Mouse (Mus musculus) heart, adult 9 months (tissue): ENCODE measurements around the gene Olfr1234.

Experiments used
- DNase-seq, 2 experiments: peaks; one replicate each; pipeline ENCODE4 v3.0.0; 2022; ENCODE audit warnings: low spot score in 2 of 2

Gene Olfr1234

DNA sequence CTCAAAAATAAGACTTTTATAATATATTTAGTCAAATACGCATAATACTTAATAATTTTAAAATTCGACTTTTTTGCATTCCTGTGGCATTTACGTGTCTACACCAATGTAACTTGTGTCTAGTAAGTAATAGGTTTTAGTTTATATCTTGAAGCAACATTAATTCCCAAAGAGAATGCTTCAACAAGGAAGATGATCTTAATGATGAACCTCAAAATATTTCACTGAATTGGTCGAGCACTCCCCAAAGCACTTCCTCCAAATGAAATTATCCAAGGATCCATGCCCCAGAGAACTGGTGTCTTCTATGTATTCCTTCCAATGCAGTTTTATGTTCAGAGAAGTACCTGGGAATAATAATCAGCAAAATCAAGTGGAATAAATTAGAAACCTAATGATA, at the start of gene Olfr1234:
Gene Olfr1234, minus strand, starts transcription at position 101 of the 400 bp plus-strand sequence.
- no peak for DNase-seq

DNA sequence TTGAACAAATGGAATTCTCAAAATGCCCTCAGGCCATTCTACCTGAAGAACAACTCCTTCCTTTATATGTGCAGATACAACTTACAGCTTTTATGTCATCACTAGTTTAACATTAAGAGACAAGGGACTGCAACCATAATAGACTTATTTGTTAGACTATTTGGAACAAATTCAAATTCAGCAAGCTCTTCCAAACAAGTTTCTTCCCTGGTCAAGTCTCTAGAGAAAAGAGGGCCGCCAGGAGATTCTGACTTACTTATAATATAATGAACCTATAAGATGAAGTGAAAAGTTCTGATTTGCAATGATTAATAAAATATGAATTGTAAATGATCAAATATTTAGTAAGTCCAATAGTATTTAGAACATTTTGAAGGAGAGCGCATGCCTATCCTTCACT, 44.9 kb upstream of the Olfr1234 start, which contains the start of gene Olfr1238:
Gene Olfr1238, minus strand, starts transcription at position 101 of the 400 bp plus-strand sequence.
- DNase-seq: no peak

DNA sequence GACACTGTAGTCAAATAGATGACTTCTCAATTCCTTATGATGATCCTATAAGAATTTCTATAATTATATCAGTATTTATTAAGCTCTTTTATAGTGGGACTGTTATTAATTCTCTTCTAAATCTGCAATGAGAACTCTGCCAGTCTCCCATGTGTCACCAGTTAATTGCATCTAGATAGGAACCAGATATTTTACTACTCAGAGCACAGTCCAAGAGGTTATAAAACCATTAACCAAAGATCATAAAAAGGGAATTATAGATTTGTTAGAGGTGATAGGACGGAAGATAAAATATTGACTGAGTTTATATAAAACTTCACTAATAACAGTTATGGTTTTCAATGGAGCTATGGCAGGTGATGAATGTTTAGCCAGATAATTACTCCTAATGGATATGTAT, 36.2 kb upstream of the Olfr1234 start:
- DNase-seq: no peak

DNA sequence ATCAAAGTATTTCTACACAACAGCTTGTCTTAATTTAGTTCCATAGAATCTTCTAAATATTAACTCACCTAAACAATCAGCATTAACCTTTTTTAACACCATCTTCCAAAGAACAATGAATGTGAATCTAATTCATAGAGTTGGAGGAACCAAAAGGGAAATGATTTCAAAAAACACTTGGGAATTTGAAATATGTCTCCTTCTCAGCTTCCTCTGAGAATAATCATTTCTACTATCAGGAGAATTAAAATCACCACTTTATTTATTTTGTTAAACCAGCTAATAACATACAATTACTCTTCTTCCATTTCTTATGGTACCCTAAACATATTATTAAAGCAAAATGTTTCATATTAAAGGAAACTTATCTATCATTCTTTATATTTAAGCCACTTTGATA, 22.4 kb downstream of the Olfr1234 start, which contains the start of gene Olfr1233:
Gene Olfr1233, minus strand, starts transcription at position 101 of the 400 bp plus-strand sequence.
- DNase-seq: no peak

DNA sequence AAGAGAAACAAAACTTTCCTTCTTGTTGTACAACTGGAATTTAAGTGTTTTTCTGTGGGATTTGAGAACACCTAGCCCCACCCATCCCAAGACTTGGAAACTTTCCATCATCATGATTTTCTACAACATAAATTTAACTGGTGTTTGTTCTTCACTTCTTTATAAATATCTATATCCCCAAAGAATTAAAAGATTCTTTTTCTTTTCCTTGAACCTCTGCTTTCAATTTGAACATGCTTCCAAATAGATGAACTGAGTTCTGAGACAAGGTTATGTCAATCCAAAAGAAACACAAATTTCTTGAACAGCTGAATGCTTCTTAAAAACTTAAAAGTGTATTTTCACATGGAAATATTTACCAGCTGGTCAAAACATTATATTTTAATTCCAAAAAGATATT, 35.1 kb downstream of the Olfr1234 start, which contains the start of gene Olfr1232:
Gene Olfr1232, minus strand, starts transcription at position 101 of the 400 bp plus-strand sequence.
- no peak for DNase-seq
